Mouse (Mus musculus): ENCODE data around the gene Cd33.

Gene Cd33

DNA sequence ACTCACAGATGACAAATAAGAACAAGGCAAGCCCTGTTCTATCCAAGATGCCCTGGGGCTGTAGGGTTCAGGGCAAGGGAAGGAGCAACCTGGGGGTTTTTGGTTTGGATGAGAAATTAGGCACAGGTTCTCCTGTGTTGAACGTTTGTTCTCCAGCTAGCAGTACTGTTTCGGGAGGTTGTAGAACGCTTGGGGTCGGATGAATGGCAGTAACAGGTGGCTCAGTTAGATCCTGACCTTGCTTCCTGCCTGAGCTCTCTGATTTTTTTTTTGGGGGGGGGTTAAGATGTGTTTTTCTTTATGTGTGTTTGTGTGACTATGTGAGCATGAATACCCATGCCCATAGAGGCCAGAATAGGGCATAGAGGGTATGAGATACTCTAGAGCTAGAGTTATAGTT is 31.7 kb downstream of the Cd33 start:
- no peak for DNase-seq

DNA sequence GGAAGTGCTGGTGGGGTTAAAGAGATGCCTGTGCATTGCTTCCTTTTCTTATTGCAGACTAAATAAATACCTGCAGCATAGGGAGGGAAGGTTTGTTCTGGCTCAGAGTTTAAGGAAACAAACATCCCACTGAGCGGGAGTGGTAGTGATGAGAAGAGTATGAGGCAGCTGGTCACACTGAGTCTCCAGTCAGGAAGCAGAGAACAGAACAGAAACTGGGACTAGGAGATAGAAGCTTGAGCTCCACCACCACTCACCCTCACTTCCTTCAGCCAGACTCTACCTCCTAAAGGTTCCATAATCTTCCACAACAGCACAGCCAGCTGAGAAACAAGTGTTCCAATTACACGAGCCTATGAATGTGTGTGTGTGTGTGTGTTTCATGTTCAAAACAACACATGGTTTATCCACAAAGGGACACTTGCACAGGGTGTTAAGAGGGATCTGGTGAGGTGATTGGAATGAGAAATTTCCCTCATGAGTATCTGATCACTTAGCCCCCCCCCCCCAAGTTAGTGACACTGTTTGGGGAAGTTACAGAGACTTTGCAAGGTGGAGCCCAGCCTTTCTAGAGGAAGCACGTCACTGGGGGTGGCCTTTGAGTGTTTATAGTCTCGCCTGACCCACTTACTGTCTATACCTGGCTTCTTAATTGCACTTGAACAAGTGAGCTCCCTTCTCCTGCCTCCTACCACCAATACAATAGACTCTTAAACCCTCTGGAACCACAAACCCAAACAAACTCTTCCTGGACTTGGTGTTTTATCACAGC is 32.3 kb downstream of the Cd33 start:
- DNase-seq = no peak

DNA sequence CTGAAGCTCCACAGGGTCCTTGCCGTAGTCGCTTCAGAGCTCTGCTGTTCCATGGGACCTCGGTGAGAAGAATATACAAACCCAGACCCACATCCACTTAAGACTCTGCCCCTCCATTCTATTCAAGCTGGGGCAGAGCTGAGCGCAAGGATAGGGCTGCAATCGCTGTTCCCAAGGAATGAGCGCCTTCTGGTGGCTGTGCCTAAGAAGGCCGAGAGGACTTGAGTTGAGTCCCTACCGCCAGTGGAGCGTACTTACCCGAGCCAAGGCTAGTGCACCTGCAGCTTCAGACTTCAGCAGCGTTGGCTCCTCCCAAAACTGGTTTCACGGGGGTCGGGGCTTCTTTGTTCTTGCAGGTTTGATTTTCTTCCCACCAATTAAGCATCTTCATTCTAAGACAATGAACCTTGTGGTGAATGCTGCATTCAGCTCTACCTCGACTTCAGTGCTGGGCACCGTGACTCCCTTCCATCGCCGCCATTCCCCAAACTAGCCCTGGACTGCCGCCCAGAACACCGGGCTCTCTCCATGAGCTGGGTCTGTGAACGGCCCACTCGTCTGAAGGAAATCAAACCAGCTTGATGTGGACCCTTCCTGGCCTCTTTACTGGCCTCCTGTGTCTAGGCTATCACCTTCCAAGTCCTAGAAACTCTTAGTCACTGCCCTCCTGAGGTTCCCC is 48.7 kb downstream of the Cd33 start:
- peak; percentile 78 for DNase-seq

DNA sequence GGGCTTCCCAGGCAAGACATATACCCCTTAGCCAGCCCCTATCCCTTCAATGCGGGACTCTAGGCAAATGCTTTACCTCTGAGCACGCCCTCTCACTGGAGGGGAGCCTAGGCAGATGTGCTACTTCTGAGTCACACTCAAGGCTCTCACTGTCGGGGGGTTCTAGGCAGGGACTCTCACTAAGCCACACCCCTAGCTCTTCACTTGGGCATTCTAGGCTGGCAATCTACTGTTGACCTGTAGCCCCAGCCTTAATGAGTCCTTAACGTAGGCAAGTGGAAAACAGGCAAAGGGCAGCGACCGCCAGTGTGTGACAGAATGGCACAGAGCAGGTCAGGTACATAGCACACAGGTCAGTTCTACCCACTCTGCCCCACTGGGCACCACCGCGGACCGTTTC is 53.4 kb downstream of the Cd33 start:
- no peak for DNase-seq

DNA sequence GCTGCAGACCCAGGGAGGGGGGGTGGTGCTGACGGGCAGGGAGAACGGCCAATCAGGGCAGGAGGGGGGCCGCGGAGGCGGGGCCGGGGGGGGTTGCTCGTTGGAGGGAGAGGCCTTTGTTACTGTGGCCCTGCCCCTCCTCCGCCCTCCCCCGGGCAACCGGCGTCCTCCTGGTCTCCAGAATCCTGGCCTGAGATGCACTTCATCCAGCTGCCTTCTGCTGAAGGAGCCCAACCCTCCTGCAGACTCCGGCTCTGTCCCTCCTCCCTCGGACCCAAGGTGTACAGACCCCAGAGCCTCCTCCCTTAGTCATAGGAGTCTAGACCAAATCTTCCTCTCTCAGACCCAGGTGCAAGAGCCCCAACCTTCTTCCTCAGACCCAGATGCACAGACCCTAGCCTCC is 54.0 kb downstream of the Cd33 start:
- DNase-seq = peak; percentile 84

DNA sequence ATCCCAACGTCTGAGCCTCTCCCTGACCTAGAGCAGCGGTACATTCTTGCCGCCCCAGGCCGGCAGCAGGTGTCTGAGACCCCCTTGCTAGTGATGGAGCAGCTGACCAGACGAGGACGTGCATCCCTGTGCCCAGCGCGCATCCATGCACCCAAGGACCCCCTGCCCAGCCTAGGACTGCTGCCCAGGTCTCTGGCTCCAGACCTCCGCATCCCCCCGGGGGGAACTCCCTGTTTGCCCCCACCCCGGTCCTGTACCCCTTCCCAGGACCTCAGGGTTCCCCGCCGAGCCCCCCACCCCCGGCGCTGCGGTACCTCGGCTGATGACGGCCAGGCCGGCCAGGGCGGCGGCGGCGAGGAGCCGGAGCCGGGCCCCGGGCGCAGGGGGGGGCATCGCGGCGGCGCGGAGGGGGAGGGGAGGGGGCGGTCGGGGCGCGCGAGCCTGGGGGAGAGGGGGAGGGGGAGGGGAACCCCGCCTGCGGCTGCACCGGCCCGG is 54.5 kb downstream of the Cd33 start, which contains the start of gene Iglon5:
Iglon5 (minus strand) TSS at position 445 of the 495 bp plus-strand sequence.
- no peak for DNase-seq

DNA sequence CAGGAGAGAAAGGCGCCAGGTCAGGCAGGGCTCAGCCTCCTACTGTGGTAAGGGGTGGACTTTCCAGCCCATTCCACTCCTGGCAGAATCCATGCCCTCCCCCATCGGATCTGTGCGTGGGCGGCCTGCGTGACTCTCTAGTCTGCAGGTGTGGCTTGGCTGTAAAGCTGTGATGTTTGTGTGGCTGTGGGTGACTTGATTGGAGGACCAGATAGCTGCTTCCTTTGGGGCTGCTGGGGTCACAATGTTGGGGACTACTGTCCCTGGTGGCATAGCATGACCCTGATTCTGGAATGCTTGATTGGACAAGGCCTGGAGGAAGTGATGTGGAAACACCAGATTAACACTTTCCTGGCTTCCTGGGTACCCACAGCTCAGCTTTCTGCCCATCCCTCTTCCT is 55.6 kb downstream of the Cd33 start:
- no peak for DNase-seq

DNA sequence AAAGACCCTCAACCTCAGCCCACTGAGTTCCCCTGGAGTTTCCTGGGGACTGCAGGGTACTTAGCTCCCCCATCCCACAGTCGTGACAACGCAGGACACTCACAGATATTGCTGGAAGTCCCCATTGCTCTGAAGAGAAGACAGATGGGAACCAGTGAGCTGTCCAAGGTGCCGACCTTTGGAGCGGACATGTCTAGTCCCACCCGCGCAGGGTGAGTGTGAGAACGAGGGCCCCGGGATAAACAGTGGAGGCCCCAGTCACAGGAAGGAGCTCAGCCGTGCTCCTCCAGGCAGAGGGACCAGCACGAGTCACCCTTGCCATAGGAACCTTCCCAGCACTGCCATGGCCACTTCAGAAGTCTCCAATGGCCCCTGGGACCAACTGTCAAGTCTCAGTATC is 61.0 kb downstream of the Cd33 start:
- DNase-seq = peak; percentile 56

DNA sequence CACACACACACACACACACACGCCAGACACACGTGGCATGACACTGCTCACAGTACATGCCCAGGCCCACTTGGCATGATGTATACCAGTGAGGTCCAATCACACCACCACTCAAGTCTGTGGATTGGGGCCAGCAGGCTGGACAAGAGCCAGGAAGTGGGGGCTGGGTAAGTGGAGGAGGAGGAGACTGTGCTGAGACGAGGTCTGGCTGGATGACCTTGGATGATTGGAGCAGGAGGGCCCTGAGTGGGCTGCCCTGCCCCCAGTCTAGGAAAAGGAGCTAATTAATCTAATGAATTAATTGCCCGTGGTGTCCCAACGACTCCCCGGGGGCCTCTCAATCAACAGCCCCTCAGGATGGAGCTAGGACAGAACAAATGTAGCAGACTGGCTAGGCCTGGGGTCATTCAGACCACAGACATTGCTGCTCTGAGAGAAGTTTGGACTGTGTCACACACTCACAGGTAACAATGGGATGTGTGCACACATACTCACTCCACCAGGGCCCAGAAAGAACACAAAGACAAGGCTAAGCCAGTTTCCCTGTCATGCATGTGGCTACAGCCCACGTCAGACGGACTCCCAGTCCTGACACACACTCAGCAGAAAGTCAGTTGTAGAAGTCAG is 62.0 kb downstream of the Cd33 start:
- peak; percentile 8 for DNase-seq

DNA sequence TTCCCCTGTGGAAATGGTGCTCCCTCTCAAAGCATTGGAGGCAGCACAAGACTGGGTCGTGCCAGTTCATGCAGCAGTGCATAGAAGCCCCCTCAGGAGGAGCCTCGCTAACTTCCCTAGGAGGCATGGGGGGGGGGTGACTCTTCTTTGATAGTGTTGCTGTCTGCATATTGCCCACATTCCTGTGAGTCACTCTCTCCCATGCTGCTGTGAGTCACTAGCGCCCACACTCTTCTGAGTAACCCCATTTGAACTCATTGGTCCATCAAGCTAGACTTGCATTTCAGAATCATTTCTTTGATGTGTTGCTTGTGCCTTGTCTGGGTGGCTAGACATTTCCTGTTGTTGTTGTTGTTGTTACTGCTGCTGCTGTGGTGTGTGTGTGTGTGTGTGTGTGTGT is 63.0 kb downstream of the Cd33 start:
- DNase-seq = no peak

DNA sequence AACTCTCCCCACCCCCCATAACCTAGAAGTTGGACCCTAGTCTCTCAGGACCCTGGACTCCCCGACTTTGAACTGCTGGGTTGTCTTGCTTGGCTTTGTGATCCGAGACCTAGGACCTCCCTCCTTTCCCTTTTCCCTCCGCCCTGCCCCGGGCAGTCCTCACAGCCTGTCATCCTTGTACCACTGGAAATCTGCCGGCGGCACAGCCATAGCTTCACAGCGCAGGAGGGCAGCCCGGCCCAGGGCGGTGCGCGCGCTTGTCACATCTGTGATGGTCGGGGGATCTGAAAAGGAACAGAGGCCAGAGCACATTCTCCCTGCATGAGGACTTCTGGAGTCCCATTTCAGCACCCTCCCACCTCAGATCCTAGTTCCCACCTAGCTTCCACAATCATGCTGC is 67.9 kb downstream of the Cd33 start:
- peak; percentile 33 for DNase-seq

DNA sequence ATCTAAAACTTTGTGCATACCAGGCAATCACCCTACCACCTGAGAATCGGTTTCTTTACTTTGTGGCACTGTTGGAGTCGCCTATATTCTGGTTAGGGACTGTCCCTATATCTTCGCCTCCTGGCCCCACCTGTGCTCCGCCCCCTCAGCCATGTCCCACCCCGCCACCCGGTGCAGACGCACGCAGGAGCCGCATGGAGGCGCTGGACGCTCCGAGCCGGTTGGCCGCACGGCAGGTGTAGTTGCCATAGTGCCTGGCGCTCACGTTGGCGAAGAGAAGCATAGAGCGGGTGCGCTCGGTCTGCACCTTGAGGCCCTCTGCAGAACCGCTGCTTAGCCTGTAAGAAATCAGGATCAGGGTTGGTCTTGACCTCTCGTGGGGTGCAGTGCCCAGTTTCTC is 68.5 kb downstream of the Cd33 start:
- peak; percentile 35 for DNase-seq
